Mouse (Mus musculus) lung, postnatal 0 days (tissue): ENCODE measurements around the gene Myo15b. TPM values are rescaled to one million over a fixed set of nuclear protein-coding genes. Genes with fewer than 3 reads are reported as not detected.

ENCODE experiments used
- ATAC-seq: fragments of 200-750 bp; cut with Nextera tagmentation; 2 replicates; pipeline ENCODE4 v1.8.0; 2017; ENCODE audit warnings: moderate library complexity
- DNase-seq: peaks from one replicate; pipeline ENCODE4 v3.0.0-alpha.2; 2016; ENCODE audit warnings: low spot score
- H3K27ac ChIP-seq: fragments of 300-500 bp; sonication (generic); 2 replicates; pipeline ENCODE4 v1.5.1; 2014; ENCODE audit warnings: antibody characterized with exemption, mild to moderate bottlenecking, low read length, mixed read lengths
- H3K27me3 ChIP-seq: fragments of 300-500 bp; sonication (generic); replicated peaks from 2 replicates; pipeline ENCODE4 v1.6.1; 2014; ENCODE audit warnings: low read length, mixed read lengths; ENCODE audit not compliant: insufficient read depth
- H3K36me3 ChIP-seq: fragments of 300-500 bp; sonication (generic); 2 replicates; pipeline ENCODE4 v1.6.1; 2014; ENCODE audit warnings: low read length, mixed read lengths; ENCODE audit not compliant: insufficient read depth
- H3K4me1 ChIP-seq: fragments of 300-500 bp; sonication (generic); 2 replicates; pipeline ENCODE4 v1.6.1; 2014; ENCODE audit warnings: antibody characterized with exemption, low read depth, low read length, mixed read lengths; ENCODE audit not compliant: insufficient read depth
- H3K4me2 ChIP-seq: fragments of 300-500 bp; sonication (generic); replicated peaks from 2 replicates; pipeline ENCODE4 v1.6.1; 2014; ENCODE audit warnings: low read depth, mild to moderate bottlenecking, low read length, moderate library complexity, mixed read lengths
- H3K4me3 ChIP-seq: fragments of 300-500 bp; sonication (generic); 2 replicates; pipeline ENCODE4 v1.5.1; 2014; ENCODE audit warnings: low read depth, low read length
- H3K9ac ChIP-seq: fragments of 300-500 bp; sonication (generic); replicated peaks from 2 replicates; pipeline ENCODE4 v1.6.1; 2014; ENCODE audit warnings: low read depth, mild to moderate bottlenecking
- H3K9me3 ChIP-seq: fragments of 300-500 bp; sonication (generic); 2 replicates; pipeline ENCODE4 v1.6.1; 2016; ENCODE audit warnings: low read length, mixed read lengths
- CTCF ChIP-seq: IDR thresholded peaks from 2 replicates; pipeline ENCODE4 v1.5.1; 2016; ENCODE audit warnings: antibody characterized with exemption, mild to moderate bottlenecking
- EP300 ChIP-seq: IDR thresholded peaks from 2 replicates; pipeline ENCODE4 v1.6.1; 2016; ENCODE audit warnings: antibody characterized with exemption, mild to moderate bottlenecking, control low read depth
- WGBS: fragments of 180-500 bp; shearing (Covaris S2); extraction: QIAGEN DNeasy Blood & Tissue Kit; methylation state at CpG from one replicate; pipeline ENCODE4 v1.1.7; 2014; 5-methylcytosine and 5-hydroxymethylcytosine counted together
- polyA plus RNA-seq: library from polyadenylated mRNA; unstranded; fragments of >200 nt; fragmentation: Nextera tagmentation; extraction: Ambion mirVana; gene quantifications from 2 replicates; pipeline ENCODE4 v1.2.1, GENCODE M21; 2015

Gene Myo15b
- polyA plus RNA-seq, 1 experiment from 2014 or later, result 0.57 TPM

GRCm38 (mm10) chr11:115812533-115813420 lies 45.4 kb upstream of the Myo15b start:
- 4% methylated on average over 28 of the region's 28 CpGs for WGBS
- no peak for DNase-seq

GRCm38 (mm10) chr11:115813507-115814296 lies 44.5 kb upstream of the Myo15b start, which contains the start of gene Caskin2:
TSS of gene Caskin2 (minus strand) at chr11:115813639.
- Histone ChIP-seq H3K9me3 (no peaks in the 10 kb centered on the region), H3K36me3 (no peaks in the 10 kb centered on the region), H3K4me3 (peak within 1 kb of the TSS; percentile 81), H3K4me2 (peak within 1 kb of the TSS; percentile 95), H3K27ac (peak within 1 kb of the TSS; percentile 81), H3K9ac (peak within 1 kb of the TSS; percentile 78), H3K4me1 (peaks cover 27% of the 10 kb centered on the region; the same call in 1 of the 2 replicates), H3K27me3 (no peaks in the 10 kb centered on the region)
- TF ChIP-seq EP300 (no peak), CTCF (peak; percentile 99)
- ATAC-seq (peak; percentile 82), DNase-seq (peak; percentile 98)
- WGBS, result under 1% methylated on average over 33 of the region's 44 CpGs

More at GRCm38 (mm10) chr11:115812533-115813420, 45.4 kb upstream of the Myo15b start:
- H3K36me3 ChIP-seq, result no peaks in the 10 kb centered on the region
- peak overlapping the region; percentile 78 for H3K27ac ChIP-seq
- TF ChIP-seq EP300, result no peak
- no peak for TF ChIP-seq CTCF
- H3K4me2 ChIP-seq, result peak overlapping the region; percentile 95
- no peaks in the 10 kb centered on the region for H3K9me3 ChIP-seq
- H3K9ac ChIP-seq, result peak overlapping the region; percentile 78
- no peaks in the 10 kb centered on the region for H3K27me3 ChIP-seq
- peaks cover 35% of the 10 kb centered on the region; the same call in 1 of the 2 replicates for H3K4me1 ChIP-seq
- H3K4me3 ChIP-seq, result peak overlapping the region; percentile 81
- ATAC-seq, result no peak

GRCm38 (mm10) chr11:115814605-115815450 lies 43.4 kb upstream of the Myo15b start, which contains the start of gene Tsen54:
TSS of gene Tsen54 (plus strand) at chr11:115814724.
- peak within 1 kb of the TSS; percentile 95 for H3K4me2 ChIP-seq
- H3K27me3 ChIP-seq, result no peaks in the 10 kb centered on the region
- peak; percentile 49 for ATAC-seq
- H3K36me3 ChIP-seq, result peaks cover 1% of the 10 kb centered on the region; the same call in 1 of the 2 replicates
- DNase-seq, result peak; percentile 81
- H3K9me3 ChIP-seq, result no peaks in the 10 kb centered on the region
- H3K4me1 ChIP-seq, result peaks cover 24% of the 10 kb centered on the region; the same call in 1 of the 2 replicates
- peak within 1 kb of the TSS; percentile 81 for H3K27ac ChIP-seq
- WGBS, result 3% methylated on average over 73 of the region's 84 CpGs
- TF ChIP-seq CTCF, result no peak; the same call in none of the 2 replicates
- peak within 1 kb of the TSS; percentile 81 for H3K4me3 ChIP-seq
- H3K9ac ChIP-seq, result peak within 1 kb of the TSS; percentile 78

- peak; percentile 24 for TF ChIP-seq CTCF
- no peak for TF ChIP-seq EP300
- no peak overlapping the region for H3K4me3 ChIP-seq
- peaks cover 14% of the 10 kb centered on the region; the same call in 1 of the 2 replicates for H3K4me1 ChIP-seq
- no peaks in the 10 kb centered on the region for H3K27me3 ChIP-seq
- H3K36me3 ChIP-seq, result peaks cover 11% of the 10 kb centered on the region; the same call in 1 of the 2 replicates
- no peak overlapping the region for H3K9ac ChIP-seq
- no peak overlapping the region for H3K4me2 ChIP-seq
- WGBS, result 82% methylated on average over 5 of the region's 5 CpGs
- no peaks in the 10 kb centered on the region for H3K9me3 ChIP-seq
- H3K27ac ChIP-seq, result no peak overlapping the region
- DNase-seq, result no peak
- ATAC-seq, result no peak
Observed at GRCm38 (mm10) chr11:115817331-115817730, 40.9 kb upstream of the Myo15b start.

GRCm38 (mm10) chr11:115819915-115820623 lies 38.1 kb upstream of the Myo15b start:
- no peaks in the 10 kb centered on the region for H3K9me3 ChIP-seq
- H3K36me3 ChIP-seq, result peaks cover 11% of the 10 kb centered on the region; the same call in 1 of the 2 replicates
- H3K9ac ChIP-seq, result no peak overlapping the region
- ATAC-seq (no peak), DNase-seq (no peak)
- no peaks in the 10 kb centered on the region for H3K27me3 ChIP-seq
- peaks cover 4% of the 10 kb centered on the region; the same call in 1 of the 2 replicates for H3K4me1 ChIP-seq
- H3K4me3 ChIP-seq, result no peak overlapping the region
- H3K4me2 ChIP-seq, result no peak overlapping the region
- no peak for TF ChIP-seq EP300
- TF ChIP-seq CTCF, result no peak
- no peak overlapping the region for H3K27ac ChIP-seq
- 86% methylated on average over 16 of the region's 16 CpGs for WGBS
